In the genomic region with DNA sequence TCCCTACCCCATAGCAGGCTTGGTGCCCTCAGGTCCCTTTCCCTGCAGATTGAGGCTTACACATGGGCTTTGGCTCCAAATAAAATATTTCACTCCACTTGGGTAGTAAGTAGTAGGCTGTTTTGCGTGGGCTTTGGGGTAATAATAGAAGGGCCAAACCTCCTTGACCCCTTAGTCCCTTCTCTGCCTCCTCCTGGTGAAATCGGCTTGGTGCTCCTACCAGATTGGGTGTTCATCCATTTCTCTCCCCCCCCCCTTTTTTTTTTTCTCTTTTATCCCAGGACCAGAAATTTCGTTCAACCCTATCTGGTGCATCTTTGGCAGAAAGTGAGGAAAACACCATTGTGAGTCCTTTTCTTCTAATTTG, we compare ENCODE assay signal across 8 mouse cellular contexts. TPM values are rescaled to one million over a fixed set of nuclear protein-coding genes. Genes with fewer than 3 reads are reported as not detected.
DNase-seq lines count a peak whose midpoint lies in the region; ATAC-seq lines count a peak whose summit lies in the region.

No protein-coding gene starts in this region.

- peak overlapping the region; percentile 99 for H3K27ac ChIP-seq in kidney, embryonic 16.5 days (ENCODE audit: low read length)
- peak overlapping the region; percentile 99 for H3K27ac ChIP-seq in hindbrain, embryonic 11.5 days (ENCODE audit: low read depth, low read length)
- peak overlapping the region; percentile 99 for H3K27ac ChIP-seq in midbrain, embryonic 13.5 days

- peaks cover 13% of the 10 kb centered on the region; the same call in 1 of the 2 replicates for H3K36me3 ChIP-seq in kidney, embryonic 16.5 days (ENCODE audit: insufficient read depth, low read length)
- no peaks in the 10 kb centered on the region for H3K36me3 ChIP-seq in hindbrain, embryonic 11.5 days (ENCODE audit: control insufficient read depth, insufficient read depth, low read length)
- H3K36me3 ChIP-seq in midbrain, embryonic 13.5 days, result peaks cover 15% of the 10 kb centered on the region

- peak overlapping the region; percentile 87 for H3K4me3 ChIP-seq in kidney, embryonic 16.5 days (ENCODE audit: low read length)
- peak overlapping the region; percentile 84 for H3K4me3 ChIP-seq in hindbrain, embryonic 11.5 days (ENCODE audit: low read depth, low read length)
- H3K4me3 ChIP-seq in midbrain, embryonic 13.5 days (replicated peaks), result peak overlapping the region; percentile 80

- H3K9ac ChIP-seq in kidney, embryonic 16.5 days (replicated peaks; ENCODE audit: low read length), result peak overlapping the region; percentile 95
- H3K9ac ChIP-seq in hindbrain, embryonic 11.5 days (ENCODE audit: low read depth, low read length), result peak overlapping the region; percentile 93
- H3K9ac ChIP-seq in midbrain, embryonic 13.5 days (replicated peaks), result peak overlapping the region; percentile 94

- WGBS in kidney, embryonic 16.5 days, result 1% methylated on average over 3 of the region's 3 CpGs
- 0% methylated on average over 3 of the region's 3 CpGs for WGBS in hindbrain, embryonic 11.5 days
- WGBS in midbrain, embryonic 13.5 days, result 0% methylated on average over 3 of the region's 3 CpGs

- peak overlapping the region; percentile 81 for H3K4me2 ChIP-seq in kidney, embryonic 16.5 days (replicated peaks; ENCODE audit: low read depth, low read length)
- H3K4me2 ChIP-seq in hindbrain, embryonic 11.5 days (replicated peaks; ENCODE audit: low read depth, low read length), result peak overlapping the region; percentile 41
- peak overlapping the region; percentile 68 for H3K4me2 ChIP-seq in midbrain, embryonic 13.5 days (replicated peaks)

- ATAC-seq in kidney, embryonic 16.5 days (ENCODE audit: low FRiP score, low TSS enrichment), result no peak
- no peak for ATAC-seq in hindbrain, embryonic 11.5 days (ENCODE audit: low FRiP score)
- no peak for ATAC-seq in midbrain, embryonic 13.5 days

- peaks cover 3% of the 10 kb centered on the region; the same call in 1 of the 2 replicates for H3K9me3 ChIP-seq in kidney, embryonic 16.5 days (ENCODE audit: low read length)
- no peaks in the 10 kb centered on the region for H3K9me3 ChIP-seq in hindbrain, embryonic 11.5 days (ENCODE audit: control insufficient read depth, low read length)
- H3K9me3 ChIP-seq in midbrain, embryonic 13.5 days, result no peaks in the 10 kb centered on the region; the same call in 1 of the 2 replicates

- peaks cover 14% of the 10 kb centered on the region for H3K4me1 ChIP-seq in kidney, embryonic 16.5 days (ENCODE audit: insufficient read depth, low read length)
- H3K4me1 ChIP-seq in hindbrain, embryonic 11.5 days (replicated peaks; ENCODE audit: control insufficient read depth, insufficient read depth, low read length), result peaks cover 3% of the 10 kb centered on the region; the same call in 1 of the 2 replicates
- peaks cover 26% of the 10 kb centered on the region for H3K4me1 ChIP-seq in midbrain, embryonic 13.5 days (replicated peaks)

- no peaks in the 10 kb centered on the region for H3K27me3 ChIP-seq in kidney, embryonic 16.5 days (ENCODE audit: insufficient read depth, low read length)
- no peaks in the 10 kb centered on the region for H3K27me3 ChIP-seq in hindbrain, embryonic 11.5 days (ENCODE audit: control insufficient read depth, insufficient read depth, low read length)
- no peaks in the 10 kb centered on the region for H3K27me3 ChIP-seq in midbrain, embryonic 13.5 days

- no peak for DNase-seq in kidney, postnatal 36 days
- DNase-seq in R1 (ENCODE audit: low read depth, low spot score), result peak; percentile 49
- DNase-seq in hindbrain, embryonic 11.5 days (ENCODE audit: low spot score), result no peak
- no peak for DNase-seq in right cerebral cortex, postnatal 25 days
- no peak for DNase-seq in cerebellum, adult 11-12 months
- DNase-seq in T-cell, adult 2 months (ENCODE audit: low spot score), result no peak

RNA-seq across cellular contexts. Expression of gene Zmym2, which starts 1.0 kb away (rescaled TPM):
- 50.5 and 50.7 TPM in 2 replicates for polyA plus RNA-seq in kidney, embryonic 16.5 days (2015; fragmentation: Nextera tagmentation; extraction: Ambion mirVana)
- 60.1 and 74.4 TPM in 2 replicates for polyA plus RNA-seq in hindbrain, embryonic 11.5 days (2014; fragmentation: Nextera tagmentation; extraction: Ambion mirVana)
- polyA plus RNA-seq in midbrain, embryonic 13.5 days (2015; fragmentation: Nextera tagmentation; extraction: Ambion mirVana), result 84.8 and 85.8 TPM in 2 replicates
